Mouse (Mus musculus) spleen, postnatal 4 days (tissue): ENCODE results near the gene Sorbs1.
A peak's percentile ranks its signal among the peaks of the same experiment; 100 is the strongest.
"Not testable (repeated sequence)": the region's sequence is repeated elsewhere in the genome, so short reads cannot be mapped to it uniquely, and the experiment has no call there.

Source experiments
- DNase-seq, 2 experiments: peaks; one replicate each; pipeline ENCODE4 v3.0.0; 2022; ENCODE audit warnings: low spot score in 2 of 2

Sorbs1 gene

DNA sequence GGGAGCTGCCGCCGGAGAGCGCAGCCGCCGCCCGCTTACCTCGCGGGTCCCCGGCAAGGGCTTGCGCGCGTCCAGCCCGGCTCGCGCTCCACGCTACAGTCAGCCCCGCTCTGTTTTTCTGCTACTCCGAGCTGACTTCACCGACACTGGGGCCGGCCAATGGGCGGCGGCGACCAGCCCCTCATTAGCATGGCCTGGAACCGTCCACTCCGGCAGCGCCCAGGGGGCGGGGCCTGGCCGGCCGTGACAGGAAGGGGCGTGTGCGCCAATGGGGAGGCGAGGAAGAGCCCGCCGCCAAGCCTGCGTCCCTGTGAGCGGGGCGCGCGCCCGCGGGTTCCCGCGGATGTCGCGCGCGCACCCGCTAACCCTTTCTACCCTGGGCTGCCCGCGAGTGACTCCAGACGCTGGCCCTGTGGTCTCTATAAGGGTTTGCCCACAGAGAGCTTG is at the start of gene Sorbs1:
Gene Sorbs1 (minus strand): TSS at position 148 of the 447 bp plus-strand sequence.
- peak; percentile 98 for DNase-seq

DNA sequence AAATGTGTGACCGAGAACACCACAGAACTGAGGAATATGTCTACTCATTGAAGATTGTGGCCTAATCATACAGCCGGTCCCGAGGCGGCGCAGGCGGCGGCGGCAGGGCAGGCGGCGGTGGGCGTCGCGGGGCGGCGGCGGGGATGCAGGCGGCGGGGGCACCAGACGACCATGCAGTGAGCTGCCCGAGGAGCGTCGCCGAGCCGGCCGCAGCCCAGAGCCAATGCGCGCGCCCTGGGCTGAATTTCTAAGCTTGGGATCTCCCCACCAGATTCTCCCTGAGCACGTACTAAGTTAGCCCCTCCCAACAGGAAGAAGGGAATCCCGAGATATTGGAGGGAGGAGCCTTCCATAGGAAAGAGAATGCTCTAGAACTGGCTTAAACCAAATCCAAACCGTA is 47.9 kb upstream of the Sorbs1 start:
- not testable (repeated sequence) for DNase-seq

DNA sequence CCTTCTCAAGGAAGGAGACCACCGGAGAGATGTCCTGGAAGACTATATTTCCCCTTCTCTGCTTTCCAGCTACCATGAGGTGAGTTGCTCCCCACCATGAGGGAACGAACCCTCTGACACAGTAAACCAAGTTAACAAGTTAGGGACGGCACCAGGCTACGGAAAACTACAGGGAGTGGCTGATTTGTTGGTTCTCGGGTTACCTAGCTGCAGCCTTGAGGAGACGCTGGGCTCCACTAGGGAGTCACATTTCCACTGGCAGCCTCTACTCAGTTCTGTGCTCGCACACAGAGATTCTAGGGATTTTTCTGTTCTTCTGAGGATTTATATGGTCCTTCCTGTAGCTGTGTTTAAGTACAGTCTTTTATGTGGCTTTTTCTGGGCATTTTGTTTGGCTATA is 42.5 kb upstream of the Sorbs1 start:
- DNase-seq: no peak

GRCm38 (mm10) chr19:40555136-40555535 is 41.6 kb upstream of the Sorbs1 start:
- DNase-seq: no peak

DNA sequence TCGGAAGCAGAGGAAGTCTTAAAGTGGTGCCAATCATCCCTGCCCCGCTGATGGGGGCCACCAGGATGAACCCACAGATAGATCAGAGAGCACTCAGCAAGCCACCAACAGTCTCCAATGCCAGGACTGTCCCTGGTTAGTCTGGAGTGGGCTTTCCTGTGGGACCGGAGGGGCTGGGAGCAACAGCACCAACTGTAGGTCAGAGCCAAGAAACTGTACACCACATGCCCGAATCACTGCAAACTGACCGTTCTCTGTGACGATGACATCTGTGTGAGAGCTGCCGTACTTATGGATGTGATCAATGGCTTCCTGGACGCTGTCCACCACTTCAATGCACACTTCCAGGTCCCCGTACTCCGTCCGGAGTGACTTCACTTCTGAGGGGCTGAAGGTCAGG is 40.8 kb upstream of the Sorbs1 start:
- no peak for DNase-seq

- no peak for DNase-seq
Measured at GRCm38 (mm10) chr19:40553849-40554248, 40.3 kb upstream of the Sorbs1 start.

- peak; percentile 67 to 73 for DNase-seq
Measured at GRCm38 (mm10) chr19:40553014-40553789, 39.6 kb upstream of the Sorbs1 start.

GRCm38 (mm10) chr19:40549516-40550135 is 36.0 kb upstream of the Sorbs1 start:
- no peak for DNase-seq

GRCm38 (mm10) chr19:40548796-40549515 is 35.4 kb upstream of the Sorbs1 start:
- no peak for DNase-seq

DNA sequence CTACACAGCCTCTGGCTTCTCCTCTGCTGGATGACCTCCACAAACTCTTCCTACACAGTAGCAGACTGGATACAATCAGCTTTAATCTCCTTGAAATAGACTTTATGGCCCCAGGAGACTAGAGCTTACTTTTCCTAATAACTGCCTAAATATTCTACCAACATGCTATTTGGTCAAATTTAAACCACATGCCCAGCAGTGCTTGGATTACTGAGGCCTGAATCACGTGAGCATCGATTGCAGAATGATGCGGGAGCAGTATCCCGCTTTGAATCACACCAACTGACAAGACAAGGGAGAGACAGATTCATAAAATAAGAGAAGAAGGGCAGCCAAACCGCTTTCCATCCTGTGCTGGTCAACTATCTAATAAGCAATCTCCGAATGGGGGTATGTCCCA is 34.8 kb upstream of the Sorbs1 start:
- DNase-seq: no peak

- peak; percentile 33 to 66 for DNase-seq
Measured at GRCm38 (mm10) chr19:40544856-40545255, 31.3 kb upstream of the Sorbs1 start.

DNA sequence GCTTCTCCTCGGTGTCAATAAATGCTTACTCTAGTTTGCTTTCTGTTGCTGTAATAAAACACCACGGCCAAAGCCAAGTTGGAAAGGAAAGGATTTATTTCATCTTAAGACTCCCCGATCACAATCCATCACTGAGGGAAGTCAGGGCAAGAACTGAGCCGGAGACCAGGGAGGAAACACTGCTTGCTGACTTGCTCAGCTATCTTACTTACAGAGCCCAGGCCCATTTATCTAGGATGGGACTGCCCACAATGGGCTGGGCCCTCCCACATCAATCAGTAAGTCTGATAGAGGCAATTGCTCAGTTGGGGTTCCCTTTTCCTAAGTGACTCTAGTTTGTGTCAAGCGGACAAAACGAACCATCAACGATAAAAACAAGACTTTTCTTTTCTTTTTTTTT is 29.2 kb upstream of the Sorbs1 start:
- no peak for DNase-seq

DNA sequence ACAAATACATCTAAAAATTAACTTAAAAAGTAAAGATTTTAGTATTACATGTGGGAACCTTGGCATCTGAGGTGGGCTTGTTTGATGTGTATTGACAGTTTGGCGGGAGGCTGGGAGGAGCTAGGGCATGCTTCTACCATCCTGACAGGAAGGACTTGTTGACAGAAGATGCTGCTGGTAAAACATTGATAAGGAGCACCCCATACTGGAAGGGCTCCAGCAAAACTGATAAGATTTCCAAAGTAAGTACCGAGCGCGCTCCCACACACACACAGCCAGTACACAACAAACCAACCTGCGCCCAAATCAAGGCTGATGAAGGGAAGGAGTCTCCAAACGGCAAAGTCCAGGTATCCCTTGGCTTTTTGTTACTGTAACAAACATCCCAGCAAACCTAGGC is 22.9 kb upstream of the Sorbs1 start:
- DNase-seq: no peak

DNA sequence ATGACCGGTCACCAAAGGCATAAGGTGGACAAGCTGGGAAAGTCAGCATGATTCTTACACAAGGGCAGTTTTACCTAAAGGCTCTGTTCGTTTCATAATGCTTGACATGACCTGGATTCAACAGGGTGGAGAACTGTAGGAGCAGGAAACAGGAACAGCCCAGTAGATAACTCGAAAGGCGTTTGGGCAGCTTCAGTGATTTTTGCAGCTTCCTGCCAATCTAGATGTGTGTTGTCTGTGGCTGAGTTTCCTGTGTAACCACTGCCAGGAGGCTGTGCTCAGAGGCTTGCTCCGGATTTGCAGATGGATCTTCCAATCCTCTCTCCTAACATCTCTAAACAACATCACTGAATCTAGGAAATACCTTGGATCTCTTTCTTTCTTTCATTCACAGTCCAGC is 18.9 kb upstream of the Sorbs1 start:
- DNase-seq: no peak

DNA sequence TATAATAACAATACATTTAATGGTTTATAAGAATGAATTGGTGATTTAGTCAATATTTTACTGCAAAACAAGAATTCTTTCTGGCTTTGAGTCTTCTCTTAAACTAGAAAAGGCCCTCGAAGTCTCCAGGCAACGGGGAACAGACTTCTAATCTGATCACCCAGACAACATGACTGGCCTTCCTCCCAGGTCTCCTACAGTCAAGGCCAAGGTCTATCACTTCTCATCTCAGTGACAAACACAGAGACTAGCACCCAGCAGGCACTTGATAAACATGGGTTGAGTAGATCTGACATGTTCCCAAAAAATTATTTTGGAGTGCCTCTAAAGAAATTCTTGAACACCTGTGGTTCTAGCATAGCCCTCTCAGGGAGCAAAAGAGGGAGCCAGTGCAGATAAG is 16.7 kb upstream of the Sorbs1 start:
- DNase-seq: no peak

DNA sequence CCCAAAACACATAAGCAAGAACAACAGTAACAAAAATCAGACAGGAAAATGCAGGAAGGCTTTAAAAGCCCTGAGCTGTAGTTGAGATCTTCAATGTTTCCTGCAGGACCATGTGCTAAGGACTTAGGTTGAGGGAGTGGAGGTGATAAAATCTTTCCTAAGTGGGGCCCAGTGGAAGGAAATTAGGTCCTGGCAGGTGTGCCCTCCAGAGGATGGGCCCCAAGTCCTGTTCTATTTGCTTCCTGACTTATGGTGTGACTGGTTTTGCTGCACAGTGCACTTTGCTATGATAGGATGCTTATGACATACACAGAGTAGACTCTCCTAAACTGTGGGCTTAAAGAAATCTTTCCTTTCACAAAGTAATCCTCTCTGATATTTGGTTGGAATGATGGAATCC is 14.7 kb upstream of the Sorbs1 start:
- DNase-seq: no peak

DNA sequence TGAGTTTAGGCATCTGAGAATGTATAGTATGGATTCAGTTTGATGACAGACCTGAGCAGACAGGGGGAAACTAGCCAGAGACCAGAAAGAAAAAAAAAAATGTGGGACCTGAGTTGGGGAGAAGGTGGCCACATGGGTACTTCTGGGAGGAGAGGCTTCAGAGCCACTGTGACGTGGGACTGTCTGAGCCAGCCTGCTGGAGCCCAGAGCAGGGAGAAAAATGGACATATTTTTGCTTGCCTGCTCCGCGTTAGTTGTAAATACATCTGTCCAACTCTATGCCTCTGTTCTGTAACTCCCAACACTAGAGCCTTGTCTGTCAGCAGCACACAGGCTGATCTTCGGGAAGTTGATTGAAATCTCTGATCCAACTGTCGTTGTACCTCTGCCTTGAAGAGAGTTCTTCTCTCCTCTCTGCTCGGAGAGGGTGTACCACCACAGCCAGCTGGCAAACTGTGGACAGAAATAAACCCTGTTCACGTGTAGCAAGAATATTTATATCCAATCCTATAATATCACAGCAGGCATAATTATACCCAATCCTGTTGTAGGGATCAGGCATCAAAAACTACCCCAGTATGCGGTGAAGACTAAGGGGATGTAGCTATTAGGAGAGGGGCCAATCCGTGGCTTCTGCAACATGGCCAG is 12.9 kb upstream of the Sorbs1 start:
- DNase-seq: no peak

GRCm38 (mm10) chr19:40523431-40524005 is 9.9 kb upstream of the Sorbs1 start:
- no peak for DNase-seq

DNA sequence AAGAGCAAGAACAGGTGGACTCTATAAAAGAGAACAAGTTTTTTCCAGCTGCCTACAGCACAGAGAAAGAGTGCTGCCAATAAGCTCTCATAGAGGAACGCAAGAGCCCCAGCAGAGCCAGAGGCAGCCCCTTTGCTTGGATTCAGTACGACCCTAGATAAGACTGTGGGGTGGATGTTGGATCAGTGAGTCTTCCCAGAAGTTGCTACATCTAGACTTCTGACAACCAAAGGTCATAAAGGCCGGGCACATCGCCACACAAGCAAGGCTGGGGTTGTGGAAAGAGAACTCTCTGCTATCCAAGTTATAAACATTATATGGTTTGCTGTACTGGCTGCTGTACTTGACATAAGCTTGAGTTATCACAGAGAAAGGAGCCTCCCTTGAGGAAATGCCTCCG is 6.8 kb upstream of the Sorbs1 start:
- DNase-seq: no peak

DNA sequence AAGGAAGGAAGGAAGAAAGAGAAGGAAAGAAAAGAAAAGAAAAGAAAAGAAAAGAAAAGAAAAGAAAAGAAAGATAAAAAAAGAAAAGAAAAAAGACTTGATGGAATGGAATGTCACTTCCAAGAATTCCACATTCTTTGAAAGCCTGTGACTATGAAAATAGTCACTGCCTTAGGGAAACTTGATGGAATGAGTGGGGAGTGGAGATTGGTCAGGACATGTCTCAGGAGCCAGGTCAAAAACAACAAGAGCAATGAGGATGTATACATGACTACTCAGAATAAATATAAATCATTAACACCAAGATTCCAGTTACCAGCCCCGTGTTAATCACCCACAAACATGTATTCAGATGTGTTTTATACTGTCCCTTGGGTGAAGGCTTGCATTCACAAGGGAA is 5.1 kb upstream of the Sorbs1 start:
- DNase-seq: no peak

- DNase-seq: no peak
Measured at GRCm38 (mm10) chr19:40515596-40515995, 2.0 kb upstream of the Sorbs1 start.

- no peak for DNase-seq
Measured at GRCm38 (mm10) chr19:40514376-40514775, 797 bp upstream of the Sorbs1 start.
